Mouse (Mus musculus): Measurements from ENCODE around the gene Lcp1. TPM values are rescaled to one million over a fixed set of nuclear protein-coding genes. Genes with fewer than 3 reads are reported as not detected.
A peak's percentile ranks its signal among the peaks of the same experiment; 100 is the strongest.

The Lcp1 gene
- polyA plus RNA-seq, 1 experiment = 1,066 TPM

- Histone ChIP-seq H3K4me1 (ENCODE audit: control insufficient read depth, insufficient read depth, low read length) (peaks cover 41% of the 10 kb centered on the region), H3K27ac (ENCODE audit: insufficient read depth, low read depth, low read length) (no peak overlapping the region), H3K4me3 (ENCODE audit: insufficient read depth, low read length) (no peak overlapping the region)
- TF ChIP-seq CTCF (IDR thresholded peaks at IDR 0.05; ENCODE audit: low read depth, low read length) (no peak), POLR2A (IDR thresholded peaks at IDR 0.05; ENCODE audit: borderline replicate concordance, low read depth, low read length) (no peak)
These were observed 19.8 kb downstream of the Lcp1 start for GRCm38 (mm10) chr14:75150653-75151052.

- H3K4me3 ChIP-seq (ENCODE audit: insufficient read depth, low read length) = no peak overlapping the region
- TF ChIP-seq CTCF (IDR thresholded peaks at IDR 0.05; ENCODE audit: low read depth, low read length) (no peak), POLR2A (IDR thresholded peaks at IDR 0.05; ENCODE audit: borderline replicate concordance, low read depth, low read length) (no peak)
- peaks cover 38% of the 10 kb centered on the region for H3K4me1 ChIP-seq (ENCODE audit: control insufficient read depth, insufficient read depth, low read length)
- H3K27ac ChIP-seq (ENCODE audit: insufficient read depth, low read depth, low read length) = no peak overlapping the region
These were observed 20.2 kb downstream of the Lcp1 start for GRCm38 (mm10) chr14:75151146-75151545.

DNA sequence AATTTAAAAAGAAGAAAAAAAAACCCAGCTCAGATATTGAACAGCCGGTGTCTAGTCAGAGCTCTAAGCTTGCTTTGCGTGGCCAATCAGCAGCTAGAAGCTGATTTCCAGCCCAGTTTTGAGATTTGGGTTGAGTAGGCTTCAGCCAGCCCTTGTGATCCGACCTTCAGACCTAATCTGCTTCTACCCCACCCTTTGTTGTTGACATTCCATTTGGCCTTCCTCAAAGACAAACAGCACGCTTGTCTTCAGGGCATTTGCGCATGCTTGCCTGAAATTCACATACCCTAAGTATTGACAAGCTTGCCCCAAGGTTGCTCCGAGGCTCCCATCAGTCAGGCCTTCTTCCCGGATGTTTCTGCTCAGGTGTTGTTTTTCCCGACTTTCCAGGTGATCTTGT lies 23.6 kb downstream of the Lcp1 start:
- Histone ChIP-seq H3K4me3 (ENCODE audit: insufficient read depth, low read length) (no peak overlapping the region), H3K27ac (ENCODE audit: insufficient read depth, low read depth, low read length) (no peak overlapping the region), H3K4me1 (ENCODE audit: control insufficient read depth, insufficient read depth, low read length) (peaks cover 30% of the 10 kb centered on the region)
- TF ChIP-seq CTCF (IDR thresholded peaks at IDR 0.05; ENCODE audit: low read depth, low read length) = no peak
- no peak for TF ChIP-seq POLR2A (IDR thresholded peaks at IDR 0.05; ENCODE audit: borderline replicate concordance, low read depth, low read length)

DNA sequence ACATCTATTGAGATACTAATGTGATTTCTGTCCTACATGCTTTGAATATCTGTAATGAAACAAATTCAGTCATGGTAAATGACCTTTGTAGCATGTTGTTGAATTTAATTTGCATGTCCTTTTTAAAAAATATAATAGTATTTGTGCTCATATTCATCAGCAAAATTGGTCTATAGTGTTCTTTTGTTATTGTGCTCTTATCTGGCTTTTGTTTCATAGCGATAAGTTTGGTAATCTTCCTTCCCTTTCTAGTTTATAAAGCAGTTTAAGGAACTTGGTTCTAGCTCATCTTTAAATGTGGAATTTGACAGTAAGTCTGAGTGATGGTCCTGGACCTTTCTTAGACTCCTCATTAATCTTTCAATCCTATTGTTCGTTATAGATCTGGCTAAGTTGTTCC lies 28.5 kb downstream of the Lcp1 start:
- H3K4me3 ChIP-seq (ENCODE audit: insufficient read depth, low read length) = no peak overlapping the region
- no peak overlapping the region for H3K27ac ChIP-seq (ENCODE audit: insufficient read depth, low read depth, low read length)
- H3K4me1 ChIP-seq (ENCODE audit: control insufficient read depth, insufficient read depth, low read length) = peaks cover 29% of the 10 kb centered on the region
- TF ChIP-seq POLR2A (IDR thresholded peaks at IDR 0.05; ENCODE audit: borderline replicate concordance, low read depth, low read length) (no peak), CTCF (IDR thresholded peaks at IDR 0.05; ENCODE audit: low read depth, low read length) (no peak)

DNA sequence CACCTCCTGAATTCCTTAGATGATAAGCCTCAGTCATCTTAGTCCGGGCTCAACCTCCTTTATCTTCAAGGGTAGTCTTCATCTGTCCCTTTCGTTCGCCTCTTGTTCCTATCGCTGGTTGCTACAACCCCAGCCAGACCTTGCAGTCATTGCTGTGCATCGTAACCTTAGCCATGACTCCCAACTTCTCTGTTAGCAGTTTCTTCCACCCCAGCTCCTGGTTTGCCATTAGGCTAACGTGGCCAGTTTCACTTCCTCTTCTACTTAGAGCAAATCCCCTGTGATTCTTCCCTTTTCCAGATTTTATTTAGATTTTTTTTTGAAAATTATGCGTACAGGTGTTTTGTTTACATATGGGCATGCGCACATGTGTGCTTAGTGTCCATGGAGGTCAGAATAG lies 33.0 kb downstream of the Lcp1 start:
- peak overlapping the region; percentile 99 for H3K27ac ChIP-seq (ENCODE audit: insufficient read depth, low read depth, low read length)
- peaks cover 44% of the 10 kb centered on the region for H3K4me1 ChIP-seq (ENCODE audit: control insufficient read depth, insufficient read depth, low read length)
- peak overlapping the region; percentile 42 for H3K4me3 ChIP-seq (ENCODE audit: insufficient read depth, low read length)
- TF ChIP-seq POLR2A (IDR thresholded peaks at IDR 0.05; ENCODE audit: borderline replicate concordance, low read depth, low read length) (no peak), CTCF (IDR thresholded peaks at IDR 0.05; ENCODE audit: low read depth, low read length) (no peak)

- peak overlapping the region; percentile 42 for H3K4me3 ChIP-seq (ENCODE audit: insufficient read depth, low read length)
- peak overlapping the region; percentile 99 for H3K27ac ChIP-seq (ENCODE audit: insufficient read depth, low read depth, low read length)
- TF ChIP-seq POLR2A (IDR thresholded peaks at IDR 0.05; ENCODE audit: borderline replicate concordance, low read depth, low read length) (no peak), CTCF (IDR thresholded peaks at IDR 0.05; ENCODE audit: low read depth, low read length) (no peak)
- H3K4me1 ChIP-seq (ENCODE audit: control insufficient read depth, insufficient read depth, low read length) = peaks cover 48% of the 10 kb centered on the region
These were observed 33.4 kb downstream of the Lcp1 start for GRCm38 (mm10) chr14:75164345-75164744.

DNA sequence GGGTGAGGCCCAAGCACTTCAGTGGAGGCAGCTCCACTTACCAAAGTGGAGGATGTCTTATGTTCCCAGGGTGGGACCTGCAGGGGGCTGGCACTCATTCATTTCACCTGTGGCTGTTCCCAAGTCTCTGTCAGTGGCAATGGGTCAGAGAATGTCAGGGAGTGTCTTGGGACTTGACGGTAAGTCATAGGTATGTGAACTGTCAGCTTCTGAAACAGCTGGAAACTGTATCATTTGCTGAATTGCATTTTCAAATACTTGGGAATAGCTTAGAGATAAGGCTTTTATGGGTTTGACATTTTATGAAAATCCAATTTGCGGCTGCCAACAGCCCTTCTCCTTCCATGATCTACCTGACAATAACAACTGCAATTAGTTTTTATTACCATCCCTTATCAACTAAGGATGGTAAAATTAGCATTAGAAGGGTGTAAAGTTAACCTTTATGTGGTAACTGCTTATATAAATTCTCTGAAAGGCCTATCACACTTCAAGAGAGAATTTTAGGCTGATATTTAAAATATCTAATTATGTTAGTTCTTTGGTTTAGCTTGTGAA lies 34.8 kb downstream of the Lcp1 start:
- Histone ChIP-seq H3K4me3 (ENCODE audit: insufficient read depth, low read length) (no peak overlapping the region), H3K4me1 (ENCODE audit: control insufficient read depth, insufficient read depth, low read length) (peaks cover 60% of the 10 kb centered on the region), H3K27ac (ENCODE audit: insufficient read depth, low read depth, low read length) (peak overlapping the region; percentile 99)
- TF ChIP-seq CTCF (IDR thresholded peaks at IDR 0.05; ENCODE audit: low read depth, low read length) = no peak
- TF ChIP-seq POLR2A (IDR thresholded peaks at IDR 0.05; ENCODE audit: borderline replicate concordance, low read depth, low read length) = no peak

- TF ChIP-seq CTCF (IDR thresholded peaks at IDR 0.05; ENCODE audit: low read depth, low read length) = no peak
- TF ChIP-seq POLR2A (IDR thresholded peaks at IDR 0.05; ENCODE audit: borderline replicate concordance, low read depth, low read length) = no peak
- Histone ChIP-seq H3K4me1 (ENCODE audit: control insufficient read depth, insufficient read depth, low read length) (peaks cover 76% of the 10 kb centered on the region), H3K4me3 (ENCODE audit: insufficient read depth, low read length) (peak overlapping the region; percentile 4; the same call in 1 of the 2 replicates), H3K27ac (ENCODE audit: insufficient read depth, low read depth, low read length) (peak overlapping the region; percentile 72)
These were observed 37.6 kb downstream of the Lcp1 start for GRCm38 (mm10) chr14:75168501-75168900.

GRCm38 (mm10) chr14:75170546-75170945 lies 39.6 kb downstream of the Lcp1 start:
- Histone ChIP-seq H3K4me3 (ENCODE audit: insufficient read depth, low read length) (no peak overlapping the region), H3K27ac (ENCODE audit: insufficient read depth, low read depth, low read length) (peak overlapping the region; percentile 13; the same call in 1 of the 2 replicates), H3K4me1 (ENCODE audit: control insufficient read depth, insufficient read depth, low read length) (peaks cover 79% of the 10 kb centered on the region)
- no peak for TF ChIP-seq POLR2A (IDR thresholded peaks at IDR 0.05; ENCODE audit: borderline replicate concordance, low read depth, low read length)
- TF ChIP-seq CTCF (IDR thresholded peaks at IDR 0.05; ENCODE audit: low read depth, low read length) = no peak

DNA sequence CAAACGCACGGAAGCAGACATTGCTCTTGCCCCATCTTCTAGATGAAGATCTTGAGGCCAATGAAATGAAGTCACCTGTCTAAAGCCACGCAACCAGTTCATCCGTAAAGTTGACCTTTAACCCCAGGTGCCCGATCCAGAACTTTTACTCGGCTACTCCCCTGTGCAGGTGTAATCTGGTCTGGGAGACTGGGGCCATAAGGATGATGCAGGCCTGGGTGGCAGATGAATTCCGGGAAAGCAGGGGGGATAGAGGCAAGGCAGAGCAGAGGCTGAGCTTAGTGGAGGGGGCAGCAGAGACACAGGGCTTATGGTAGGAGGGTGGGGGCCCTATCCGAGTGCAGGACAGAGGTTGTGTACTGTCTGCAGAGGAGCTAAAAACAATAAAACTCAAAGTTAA lies 43.4 kb downstream of the Lcp1 start:
- Histone ChIP-seq H3K4me3 (ENCODE audit: insufficient read depth, low read length) (no peak overlapping the region), H3K27ac (ENCODE audit: insufficient read depth, low read depth, low read length) (no peak overlapping the region), H3K4me1 (ENCODE audit: control insufficient read depth, insufficient read depth, low read length) (peaks cover 65% of the 10 kb centered on the region)
- no peak for TF ChIP-seq POLR2A (IDR thresholded peaks at IDR 0.05; ENCODE audit: borderline replicate concordance, low read depth, low read length)
- TF ChIP-seq CTCF (IDR thresholded peaks at IDR 0.05; ENCODE audit: low read depth, low read length) = no peak

Data from bone marrow macrophage, adult 2 months (primary cell).